Mouse (Mus musculus) intestine, embryonic 14.5 days (tissue): ENCODE results near the gene Sys1. TPM values are rescaled to one million over a fixed set of nuclear protein-coding genes. Genes with fewer than 3 reads are reported as not detected.

Experiments used
- ATAC-seq: fragments of 200-750 bp; cut with Nextera tagmentation; replicated peaks from 2 replicates; pipeline ENCODE4 v1.8.0; 2017; ENCODE audit warnings: low read depth, moderate number of reproducible peaks, moderate TSS enrichment, moderate library complexity; ENCODE audit not compliant: low FRiP score, low TSS enrichment
- DNase-seq: peaks from one replicate; pipeline ENCODE4 v3.0.0-alpha.2; 2018; ENCODE audit warnings: low spot score
- H3K27ac ChIP-seq: fragments of 300-500 bp; sonication (generic); 2 replicates; pipeline ENCODE4 v1.5.1; 2014; ENCODE audit warnings: low read depth, mild to moderate bottlenecking, control low read depth
- H3K27me3 ChIP-seq: fragments of 300-500 bp; sonication (generic); replicated peaks from 2 replicates; pipeline ENCODE4 v1.6.1; 2014; ENCODE audit warnings: low read length, control low read depth; ENCODE audit not compliant: control insufficient read depth, insufficient read depth
- H3K36me3 ChIP-seq: fragments of 300-500 bp; sonication (generic); 2 replicates; pipeline ENCODE4 v1.6.1; 2014; ENCODE audit warnings: low read length, control low read depth; ENCODE audit not compliant: control insufficient read depth, insufficient read depth
- H3K4me1 ChIP-seq: fragments of 300-500 bp; sonication (generic); replicated peaks from 2 replicates; pipeline ENCODE4 v1.6.1; 2014; ENCODE audit warnings: low read length, control low read depth, mixed read lengths; ENCODE audit not compliant: control insufficient read depth, insufficient read depth
- H3K4me2 ChIP-seq: fragments of 300-500 bp; sonication (generic); 2 replicates; pipeline ENCODE4 v1.6.1; 2014; ENCODE audit warnings: low read length
- H3K4me3 ChIP-seq: fragments of 300-500 bp; sonication (generic); 2 replicates; pipeline ENCODE4 v1.5.1; 2014; ENCODE audit warnings: low read depth, low read length, control low read depth, mixed read lengths
- H3K9ac ChIP-seq: fragments of 300-500 bp; sonication (generic); 2 replicates; pipeline ENCODE4 v1.6.1; 2014; ENCODE audit warnings: mild to moderate bottlenecking, low read length
- H3K9me3 ChIP-seq: fragments of 300-500 bp; sonication (generic); 2 replicates; pipeline ENCODE4 v1.6.1; 2016; ENCODE audit warnings: low read length, control low read depth; ENCODE audit not compliant: control insufficient read depth
- WGBS: fragments of 180-500 bp; shearing (Covaris S2); extraction: QIAGEN DNeasy Blood & Tissue Kit; methylation state at CpG from one replicate; pipeline ENCODE4 v1.1.7; 2014; 5-methylcytosine and 5-hydroxymethylcytosine counted together
- polyA plus RNA-seq: library from polyadenylated mRNA; unstranded; fragments of >200 nt; fragmentation: Nextera tagmentation; extraction: Ambion mirVana; gene quantifications from 2 replicates; pipeline ENCODE4 v1.2.1, GENCODE M21; 2014

Sys1 gene
- polyA plus RNA-seq, result 65.2 and 67.2 TPM in 2 replicates

DNA sequence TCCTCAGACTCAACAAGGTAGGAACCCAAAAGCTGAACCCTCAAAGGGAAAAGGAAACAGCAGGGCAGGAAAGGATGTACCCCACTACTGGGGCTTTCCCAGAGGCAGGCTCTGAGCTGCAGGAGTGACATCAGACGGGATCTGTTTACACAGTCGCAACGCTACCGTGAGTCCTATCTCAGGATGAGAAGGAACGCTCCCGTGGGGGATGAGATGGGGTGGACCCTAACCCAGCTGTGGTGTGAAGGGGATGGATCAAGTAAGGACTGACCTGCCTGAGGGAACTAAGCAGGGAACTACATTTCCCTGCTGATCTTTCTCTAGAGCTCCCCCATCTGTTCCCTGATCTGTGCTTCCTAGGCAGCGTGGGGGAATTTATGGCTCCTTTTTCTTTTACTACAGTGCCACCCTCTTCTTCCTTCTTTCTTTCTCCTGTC is at the start of gene Sys1:
Gene Sys1, plus strand, starts transcription at position 101 of the 437 bp plus-strand sequence.
- ATAC-seq, result no peak
- H3K36me3 ChIP-seq, result no peaks in the 10 kb centered on the region
- H3K9ac ChIP-seq, result peak within 1 kb of the TSS; percentile 38
- peak; percentile 60 for DNase-seq
- H3K4me3 ChIP-seq, result peak within 1 kb of the TSS; percentile 20
- H3K27ac ChIP-seq, result peak within 1 kb of the TSS; percentile 43
- 3% methylated on average over 7 of the region's 7 CpGs for WGBS
- no peaks in the 10 kb centered on the region for H3K9me3 ChIP-seq
- peak within 1 kb of the TSS; percentile 45 for H3K4me2 ChIP-seq
- no peaks in the 10 kb centered on the region for H3K27me3 ChIP-seq
- H3K4me1 ChIP-seq, result peaks cover 21% of the 10 kb centered on the region

- DNase-seq, result peak; percentile 84
- WGBS, result 2% methylated on average over 22 of the region's 22 CpGs
- H3K27ac ChIP-seq, result no peak overlapping the region
These were observed 49.1 kb upstream of the Sys1 start for GRCm38 (mm10) chr2:164407708-164408107.

GRCm38 (mm10) chr2:164414167-164414566 is 42.6 kb upstream of the Sys1 start:
- Histone ChIP-seq H3K9ac (no peak overlapping the region), H3K27me3 (no peaks in the 10 kb centered on the region; the same call in 1 of the 2 replicates), H3K9me3 (no peaks in the 10 kb centered on the region), H3K4me3 (peak overlapping the region; percentile 19), H3K4me2 (peak overlapping the region; percentile 44), H3K36me3 (no peaks in the 10 kb centered on the region), H3K27ac (no peak overlapping the region), H3K4me1 (no peaks in the 10 kb centered on the region)
- 25% methylated on average over 28 of the region's 28 CpGs for WGBS
- ATAC-seq (no peak), DNase-seq (no peak)

More at GRCm38 (mm10) chr2:164407708-164408107, 49.1 kb upstream of the Sys1 start:
- H3K27me3 ChIP-seq, result peaks cover 52% of the 10 kb centered on the region
- H3K9ac ChIP-seq, result no peak overlapping the region
- no peaks in the 10 kb centered on the region for H3K36me3 ChIP-seq
- no peaks in the 10 kb centered on the region for H3K9me3 ChIP-seq
- H3K4me2 ChIP-seq, result peak overlapping the region; percentile 15; the same call in 1 of the 2 replicates
- peaks cover 27% of the 10 kb centered on the region for H3K4me1 ChIP-seq
- no peak overlapping the region for H3K4me3 ChIP-seq
- peak; percentile 40; the same call in 1 of the 2 replicates for ATAC-seq

DNA sequence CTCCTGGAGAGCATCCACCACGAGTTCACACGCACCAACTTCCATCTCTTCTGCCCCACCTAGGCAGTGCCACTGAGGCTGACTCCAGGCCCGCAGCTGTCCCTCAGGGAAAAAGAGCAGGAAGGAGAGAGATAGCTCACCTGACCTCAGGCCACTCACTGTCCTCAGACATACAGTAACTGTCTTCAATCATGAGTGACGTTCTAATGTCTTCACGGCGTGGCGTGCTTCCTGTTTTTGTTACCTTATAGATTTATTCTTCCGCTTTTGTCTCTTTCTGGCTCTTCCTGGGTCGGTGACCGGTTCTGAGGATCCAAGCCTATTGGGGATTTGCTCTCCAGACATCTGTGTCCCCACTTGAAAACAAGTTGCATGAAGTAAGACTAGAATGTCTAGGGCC is 42.2 kb upstream of the Sys1 start:
- no peaks in the 10 kb centered on the region for H3K9me3 ChIP-seq
- H3K9ac ChIP-seq, result no peak overlapping the region
- peak overlapping the region; percentile 44 for H3K4me2 ChIP-seq
- ATAC-seq (no peak), DNase-seq (no peak)
- H3K27me3 ChIP-seq, result no peaks in the 10 kb centered on the region; the same call in 1 of the 2 replicates
- H3K4me3 ChIP-seq, result peak overlapping the region; percentile 19; the same call in 1 of the 2 replicates
- H3K36me3 ChIP-seq, result no peaks in the 10 kb centered on the region
- no peak overlapping the region for H3K27ac ChIP-seq
- H3K4me1 ChIP-seq, result no peaks in the 10 kb centered on the region
- WGBS, result 68% methylated on average over 10 of the region's 10 CpGs

DNA sequence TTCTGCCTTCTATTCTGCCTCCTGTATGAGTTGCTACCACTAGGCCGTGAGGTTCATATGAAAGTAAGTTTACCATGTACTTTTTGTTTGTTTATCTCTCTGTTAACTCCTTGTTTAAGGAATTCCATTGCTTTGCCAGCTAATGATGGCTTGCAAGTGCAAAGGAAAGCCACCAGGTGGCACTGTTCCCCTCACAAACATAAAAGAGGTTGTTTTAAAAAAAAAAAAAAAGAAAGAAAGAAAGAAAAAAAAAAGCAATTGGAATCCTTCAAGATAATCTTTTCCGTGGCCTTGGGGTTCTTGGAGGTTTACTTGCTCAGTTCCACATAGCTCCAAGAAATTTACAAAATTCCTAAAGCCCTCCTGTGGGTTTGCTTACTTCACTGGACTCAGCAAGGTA is 39.6 kb upstream of the Sys1 start:
- H3K27me3 ChIP-seq, result no peaks in the 10 kb centered on the region
- H3K36me3 ChIP-seq, result no peaks in the 10 kb centered on the region
- ATAC-seq, result no peak
- DNase-seq, result no peak
- H3K4me2 ChIP-seq, result no peak overlapping the region
- WGBS, result 3% methylated on average over 2 of the region's 2 CpGs
- H3K4me1 ChIP-seq, result no peaks in the 10 kb centered on the region
- no peaks in the 10 kb centered on the region for H3K9me3 ChIP-seq
- H3K27ac ChIP-seq, result no peak overlapping the region
- no peak overlapping the region for H3K9ac ChIP-seq
- no peak overlapping the region for H3K4me3 ChIP-seq

DNA sequence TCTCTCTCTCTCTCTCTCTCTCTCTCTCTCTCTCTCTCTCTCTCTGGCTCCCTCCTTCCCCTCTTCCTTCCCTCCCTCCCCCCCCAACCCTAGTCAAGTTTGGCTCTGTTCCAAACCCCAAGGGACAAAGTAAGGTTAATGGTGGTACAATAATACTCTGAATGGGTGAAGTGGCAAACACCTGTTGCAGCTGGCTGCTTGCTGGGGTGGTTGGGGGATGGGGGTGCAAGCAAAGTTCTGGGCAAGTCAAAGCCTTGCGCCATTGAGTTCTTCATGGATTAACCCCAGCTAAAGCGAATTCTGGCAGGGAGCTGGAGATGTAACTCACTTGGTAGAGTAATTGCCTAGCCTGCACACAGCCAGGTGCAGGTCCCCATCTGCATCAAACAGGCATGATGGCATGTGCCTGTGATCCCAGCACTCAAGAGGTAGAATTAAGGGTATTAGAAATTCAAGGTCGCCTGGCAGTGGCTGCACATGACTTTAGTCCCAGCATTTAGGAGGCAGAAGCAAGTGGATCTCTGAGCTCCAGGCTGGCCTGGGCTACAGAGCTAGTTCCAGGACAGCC is 38.4 kb upstream of the Sys1 start:
- ATAC-seq, result no peak
- 41% methylated on average over 3 of the region's 3 CpGs for WGBS
- Histone ChIP-seq H3K9me3 (no peaks in the 10 kb centered on the region), H3K27me3 (no peaks in the 10 kb centered on the region), H3K4me3 (no peak overlapping the region), H3K9ac (no peak overlapping the region), H3K4me1 (no peaks in the 10 kb centered on the region), H3K36me3 (peaks cover 3% of the 10 kb centered on the region; the same call in 1 of the 2 replicates), H3K4me2 (no peak overlapping the region), H3K27ac (no peak overlapping the region)
- DNase-seq, result no peak

DNA sequence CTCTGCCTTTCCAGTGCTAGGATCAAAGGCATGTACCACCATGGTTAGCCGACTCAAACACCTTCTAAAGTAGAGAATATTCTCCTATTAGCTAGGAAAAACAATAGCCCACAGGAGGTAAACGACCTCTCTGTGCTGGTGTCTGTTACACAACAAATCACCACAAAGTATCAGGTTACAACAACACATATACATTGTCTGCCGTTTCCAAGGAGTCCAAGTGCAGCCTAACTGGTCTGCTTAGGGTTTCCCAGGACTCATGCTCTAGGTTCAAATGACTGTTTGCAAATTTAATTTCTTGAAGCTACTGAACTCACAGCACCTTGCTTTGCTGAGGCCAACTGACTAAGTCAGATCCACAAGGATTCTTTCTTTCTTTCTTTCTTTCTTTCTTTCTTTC is 37.3 kb upstream of the Sys1 start:
- Histone ChIP-seq H3K4me2 (no peak overlapping the region), H3K27me3 (no peaks in the 10 kb centered on the region), H3K4me1 (no peaks in the 10 kb centered on the region), H3K4me3 (no peak overlapping the region), H3K9me3 (no peaks in the 10 kb centered on the region), H3K9ac (no peak overlapping the region), H3K27ac (no peak overlapping the region), H3K36me3 (peaks cover 14% of the 10 kb centered on the region)
- WGBS, result 7% methylated on average over 3 of the region's 3 CpGs
- no peak for ATAC-seq
- no peak for DNase-seq

DNA sequence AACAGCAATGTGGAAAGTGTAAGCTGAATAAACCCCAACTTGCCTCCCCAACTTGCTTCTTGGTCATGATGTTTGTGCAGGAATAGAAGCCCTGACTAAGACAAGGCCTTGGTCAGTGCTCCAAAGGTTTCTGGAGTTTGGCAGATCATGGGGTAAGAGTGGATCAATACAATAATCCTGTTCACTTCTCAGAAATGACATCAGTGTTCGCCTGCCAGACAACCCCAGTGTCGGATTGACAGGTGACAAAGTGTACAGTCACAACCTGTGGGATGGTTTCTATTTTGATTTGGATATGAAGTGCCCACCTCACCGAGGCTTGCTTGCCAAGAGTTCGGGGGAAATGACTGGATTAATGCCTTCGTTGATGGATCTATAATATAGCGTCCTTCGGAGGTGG is 35.5 kb upstream of the Sys1 start:
- Histone ChIP-seq H3K9me3 (no peaks in the 10 kb centered on the region), H3K36me3 (peaks cover 28% of the 10 kb centered on the region), H3K4me2 (no peak overlapping the region), H3K27ac (no peak overlapping the region), H3K4me3 (no peak overlapping the region), H3K9ac (no peak overlapping the region), H3K4me1 (no peaks in the 10 kb centered on the region), H3K27me3 (no peaks in the 10 kb centered on the region)
- ATAC-seq, result no peak
- DNase-seq, result no peak
- 89% methylated on average over 7 of the region's 7 CpGs for WGBS

DNA sequence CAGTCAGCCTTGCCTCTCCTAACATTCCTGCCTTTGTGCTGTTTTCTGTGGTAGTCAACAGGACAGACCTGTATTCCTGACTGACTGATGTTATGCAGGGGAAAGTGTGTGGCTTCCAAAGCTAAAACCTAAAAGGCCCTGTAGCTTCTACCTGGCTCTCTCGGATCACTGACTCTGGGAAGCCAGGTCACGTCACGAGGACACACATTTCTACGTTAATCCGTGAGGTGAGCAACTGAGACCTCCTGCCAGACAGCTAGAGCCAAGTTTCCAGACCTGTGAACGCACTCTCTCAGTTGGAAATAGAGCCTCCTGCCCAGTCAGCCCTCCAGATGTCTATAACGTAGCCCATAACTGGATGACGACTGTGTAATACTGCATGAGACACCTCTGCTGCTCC is 34.8 kb upstream of the Sys1 start:
- no peak overlapping the region for H3K4me3 ChIP-seq
- 89% methylated on average over 8 of the region's 8 CpGs for WGBS
- no peak for ATAC-seq
- DNase-seq, result no peak
- no peak overlapping the region for H3K4me2 ChIP-seq
- no peak overlapping the region for H3K27ac ChIP-seq
- H3K9ac ChIP-seq, result no peak overlapping the region
- H3K27me3 ChIP-seq, result no peaks in the 10 kb centered on the region
- H3K9me3 ChIP-seq, result no peaks in the 10 kb centered on the region
- H3K36me3 ChIP-seq, result peaks cover 35% of the 10 kb centered on the region
- no peaks in the 10 kb centered on the region for H3K4me1 ChIP-seq
